Mouse (Mus musculus) C2C12 (cell line): ENCODE measurements around the gene Kif13a.

Experiments used
- CEBPB ChIP-seq: IDR thresholded peaks from one replicate; pipeline ENCODE4 v1.6.1; 2011; ENCODE audit warnings: low read depth, mild to moderate bottlenecking, control low read depth, moderate library complexity
- CTCF ChIP-seq: IDR thresholded peaks from one replicate; pipeline ENCODE4 v1.5.1; 2011; ENCODE audit not compliant: control insufficient read depth, insufficient read depth, insufficient read length
- MYOD1 ChIP-seq: IDR thresholded peaks from one replicate; pipeline ENCODE4 v1.6.1; 2011; ENCODE audit warnings: low read depth; ENCODE audit not compliant: control insufficient read depth, insufficient read length

DNA sequence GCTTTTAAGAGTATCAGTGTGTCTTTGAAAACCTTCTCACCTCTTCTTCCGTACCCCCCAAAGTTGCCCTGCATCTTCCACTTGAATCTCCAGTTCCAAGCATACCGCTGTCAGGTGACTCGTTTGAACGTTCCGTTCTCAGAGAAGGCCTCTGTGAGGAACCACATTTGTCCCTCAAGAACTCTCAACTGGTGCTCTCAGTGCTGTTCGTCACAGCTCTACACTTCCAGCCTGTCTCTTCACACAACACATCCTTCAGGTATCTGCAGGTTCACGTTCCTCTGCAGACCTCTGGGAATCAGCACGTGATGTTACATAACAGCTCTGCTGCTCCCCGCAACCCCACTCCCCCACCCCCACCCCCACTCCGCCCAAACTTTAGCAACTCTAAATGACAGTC is 4.4 kb upstream of the Kif13a start:
- TF ChIP-seq CEBPB (no peak), CTCF (no peak), MYOD1 (no peak)
